Mouse (Mus musculus): ENCODE results near the gene Prune1.

GRCm38 (mm10) chr3:95306244-95306643, 24.4 kb upstream of the Prune1 start:
- TF ChIP-seq CTCF (IDR thresholded peaks at IDR 0.05; ENCODE audit: extremely low read depth, insufficient read depth, low read length) (no peak), POLR2A (IDR thresholded peaks at IDR 0.05; ENCODE audit: extremely low read depth, insufficient read depth, low read length) (no peak)

Data from cortical plate, adult 2 months (tissue).